Mouse (Mus musculus) hindbrain, embryonic 13.5 days (tissue): ENCODE measurements around the gene Ano10. TPM values are rescaled to one million over a fixed set of nuclear protein-coding genes. Genes with fewer than 3 reads are reported as not detected.

Experiments used
- microRNA-seq: library from miRNA; unstranded; fragments of <30 nt; microRNA quantifications from one replicate; pipeline ENCODE4, GENCODE M21; 2016
- polyA plus RNA-seq: library from polyadenylated mRNA; unstranded; fragments of >200 nt; fragmentation: Nextera tagmentation; extraction: Ambion mirVana; gene quantifications from 2 replicates; pipeline ENCODE4 v1.2.1, GENCODE M21; 2015

The Ano10 gene
- polyA plus RNA-seq, 1 experiment from 2014 or later, result 48.7 TPM

Small RNAs within 50 kb of the gene (microRNA-seq; reads per million reads assigned to microRNA genes)
- not detected for gene Mir8106

Other genes starting within 250 kb of the Ano10 start
- 56.2 and 61.3 TPM in 2 replicates for gene Snrk, start 177.2 kb downstream of the Ano10 start, polyA plus RNA-seq
- 21.2 and 21.5 TPM in 2 replicates for gene Abhd5, start 57.2 kb upstream of the Ano10 start, polyA plus RNA-seq